Mouse (Mus musculus): Measurements from ENCODE around the gene A2ml1. TPM values are rescaled to one million over a fixed set of nuclear protein-coding genes. Genes with fewer than 3 reads are reported as not detected.

A2ml1 gene
- polyA plus RNA-seq, 1 experiment from 2014 or later = 3.1 TPM

- Histone ChIP-seq H3K27ac (ENCODE audit: low read length) (no peak overlapping the region), H3K27me3 (replicated peaks; ENCODE audit: control insufficient read depth, insufficient read depth, low read length) (no peaks in the 10 kb centered on the region), H3K4me1 (ENCODE audit: control insufficient read depth, insufficient read depth, low read length) (no peaks in the 10 kb centered on the region), H3K9me3 (ENCODE audit: control insufficient read depth, low read length) (no peaks in the 10 kb centered on the region), H3K36me3 (ENCODE audit: control insufficient read depth, insufficient read depth, low read length) (no peaks in the 10 kb centered on the region), H3K9ac (ENCODE audit: low read depth, low read length) (no peak overlapping the region), H3K4me3 (ENCODE audit: low read length) (no peak overlapping the region), H3K4me2 (ENCODE audit: low read depth, low read length) (no peak overlapping the region)
- no peak for ATAC-seq
- WGBS = 77% methylated on average over 15 of the region's 15 CpGs
Observed at GRCm38 (mm10) chr6:128494646-128495331, 86.6 kb downstream of the A2ml1 start.

- no peak overlapping the region for H3K4me2 ChIP-seq (ENCODE audit: low read depth, low read length)
- no peaks in the 10 kb centered on the region for H3K27me3 ChIP-seq (replicated peaks; ENCODE audit: control insufficient read depth, insufficient read depth, low read length)
- H3K4me3 ChIP-seq (ENCODE audit: low read length) = no peak overlapping the region
- H3K9ac ChIP-seq (ENCODE audit: low read depth, low read length) = no peak overlapping the region
- no peaks in the 10 kb centered on the region for H3K9me3 ChIP-seq (ENCODE audit: control insufficient read depth, low read length)
- 79% methylated on average over 4 of the region's 4 CpGs for WGBS
- H3K4me1 ChIP-seq (ENCODE audit: control insufficient read depth, insufficient read depth, low read length) = no peaks in the 10 kb centered on the region
- H3K36me3 ChIP-seq (ENCODE audit: control insufficient read depth, insufficient read depth, low read length) = no peaks in the 10 kb centered on the region
- no peak for ATAC-seq
- no peak overlapping the region for H3K27ac ChIP-seq (ENCODE audit: low read length)
Observed at GRCm38 (mm10) chr6:128491916-128492315, 89.5 kb downstream of the A2ml1 start.

GRCm38 (mm10) chr6:128490141-128490540 is 91.3 kb downstream of the A2ml1 start:
- Histone ChIP-seq H3K4me1 (ENCODE audit: control insufficient read depth, insufficient read depth, low read length) (no peaks in the 10 kb centered on the region), H3K36me3 (ENCODE audit: control insufficient read depth, insufficient read depth, low read length) (no peaks in the 10 kb centered on the region), H3K9me3 (ENCODE audit: control insufficient read depth, low read length) (no peaks in the 10 kb centered on the region), H3K27ac (ENCODE audit: low read length) (no peak overlapping the region), H3K4me3 (ENCODE audit: low read length) (no peak overlapping the region), H3K27me3 (replicated peaks; ENCODE audit: control insufficient read depth, insufficient read depth, low read length) (no peaks in the 10 kb centered on the region), H3K4me2 (ENCODE audit: low read depth, low read length) (no peak overlapping the region), H3K9ac (ENCODE audit: low read depth, low read length) (no peak overlapping the region)
- 96% methylated on average over 10 of the region's 10 CpGs for WGBS
- ATAC-seq = no peak

Other genes starting within 250 kb of the A2ml1 start
- 10.1 and 11.3 TPM in 2 replicates for gene Tulp3, start 225.8 kb downstream of the A2ml1 start, polyA plus RNA-seq (2015; fragmentation: Nextera tagmentation; extraction: Ambion mirVana)
- 85.9 and 95.7 TPM in 2 replicates for gene Rhno1, start 218.7 kb downstream of the A2ml1 start, polyA plus RNA-seq (2015; fragmentation: Nextera tagmentation; extraction: Ambion mirVana)
- 21.2 and 21.8 TPM in 2 replicates for gene Foxm1, start 218.6 kb downstream of the A2ml1 start, polyA plus RNA-seq (2015; fragmentation: Nextera tagmentation; extraction: Ambion mirVana)
- gene Tex52, start 206.2 kb downstream of the A2ml1 start, polyA plus RNA-seq (2015; fragmentation: Nextera tagmentation; extraction: Ambion mirVana) = 0.22 TPM in 1 of 2 replicates, not detected in the other
- not detected in 2 replicates for gene Gm44596, start 206.1 kb downstream of the A2ml1 start, polyA plus RNA-seq (2015; fragmentation: Nextera tagmentation; extraction: Ambion mirVana)
- gene Nrip2, start 182.3 kb downstream of the A2ml1 start, polyA plus RNA-seq (2015; fragmentation: Nextera tagmentation; extraction: Ambion mirVana) = 5.3 and 5.7 TPM in 2 replicates
- 26.1 and 26.6 TPM in 2 replicates for gene Itfg2, start 156.7 kb downstream of the A2ml1 start, polyA plus RNA-seq (2015; fragmentation: Nextera tagmentation; extraction: Ambion mirVana)
- gene Fkbp4, start 142.9 kb downstream of the A2ml1 start, polyA plus RNA-seq (2015; fragmentation: Nextera tagmentation; extraction: Ambion mirVana) = 461 and 516 TPM in 2 replicates
- 2.2 and 4.8 TPM in 2 replicates for gene Pzp, start 54.9 kb downstream of the A2ml1 start, polyA plus RNA-seq (2015; fragmentation: Nextera tagmentation; extraction: Ambion mirVana)
- gene Klrb1a, start 41.9 kb upstream of the A2ml1 start, polyA plus RNA-seq (2015; fragmentation: Nextera tagmentation; extraction: Ambion mirVana) = not detected in 2 replicates
- gene Clec2h, start 80.8 kb upstream of the A2ml1 start, polyA plus RNA-seq (2015; fragmentation: Nextera tagmentation; extraction: Ambion mirVana) = 26.4 and 41.6 TPM in 2 replicates
- gene Klrb1, start 141.5 kb upstream of the A2ml1 start, polyA plus RNA-seq (2015; fragmentation: Nextera tagmentation; extraction: Ambion mirVana) = not detected in 2 replicates
- 0.13 and 0.38 TPM in 2 replicates for gene Klrb1c, start 207.6 kb upstream of the A2ml1 start, polyA plus RNA-seq (2015; fragmentation: Nextera tagmentation; extraction: Ambion mirVana)
- 0.38 TPM in 1 of 2 replicates, not detected in the other for gene Gm44511, start 244.7 kb upstream of the A2ml1 start, polyA plus RNA-seq (2015; fragmentation: Nextera tagmentation; extraction: Ambion mirVana)
- 1.1 and 1.4 TPM in 2 replicates for gene Klrb1b, start 244.7 kb upstream of the A2ml1 start, polyA plus RNA-seq (2015; fragmentation: Nextera tagmentation; extraction: Ambion mirVana)

All from intestine, embryonic 16.5 days (tissue).